Mouse (Mus musculus) thymus, adult 2 months (tissue): Measurements from ENCODE around the gene Syt13.

ENCODE experiments used
- CTCF ChIP-seq: fragments of 200-500 bp; IDR thresholded peaks from 2 replicates; pipeline ENCODE4 v1.5.1; 2012; ENCODE audit warnings: mild to moderate bottlenecking, control low read depth, low read length, moderate library complexity, borderline replicate concordance; ENCODE audit not compliant: control insufficient read depth, poor library complexity, insufficient read depth; ENCODE audit errors: extremely low read depth
- POLR2A ChIP-seq: fragments of 200-500 bp; IDR thresholded peaks from 2 replicates; pipeline ENCODE4 v1.6.1; 2012; ENCODE audit warnings: mild to moderate bottlenecking, low read length, control low read depth, moderate library complexity; ENCODE audit not compliant: control insufficient read depth, poor library complexity, insufficient read depth; ENCODE audit errors: extremely low read depth

GRCm38 (mm10) chr2:92971069-92971468 is 56.2 kb downstream of the Syt13 start:
- no peak for TF ChIP-seq CTCF
- TF ChIP-seq POLR2A, result no peak
